Mouse (Mus musculus) bone marrow, adult 2 months (tissue): ENCODE measurements around the gene Ddn.

ENCODE experiments used
- CTCF ChIP-seq: fragments of 200-500 bp; IDR thresholded peaks from 2 replicates; pipeline ENCODE4 v1.5.1; 2011; ENCODE audit warnings: low read length, control low read depth; ENCODE audit not compliant: control insufficient read depth, insufficient read depth
- POLR2A ChIP-seq: fragments of 200-500 bp; IDR thresholded peaks from 2 replicates; pipeline ENCODE4 v1.6.1; 2011; ENCODE audit warnings: low read depth, mild to moderate bottlenecking, control low read depth, low read length, borderline replicate concordance; ENCODE audit not compliant: control insufficient read depth

- no peak for TF ChIP-seq CTCF
- TF ChIP-seq POLR2A, result no peak
Measured at GRCm38 (mm10) chr15:98839671-98840585, 30.6 kb upstream of the Ddn start.
